Mouse (Mus musculus) liver, adult 2 months (tissue): ENCODE measurements around the gene Ehd1.

Source experiments
- CTCF ChIP-seq: fragments of 200-500 bp; IDR thresholded peaks from 2 replicates; pipeline ENCODE4 v1.5.1; 2011; ENCODE audit warnings: low read depth, low read length, control low read depth
- POLR2A ChIP-seq: fragments of 200-500 bp; IDR thresholded peaks from 2 replicates; pipeline ENCODE4 v1.6.1; 2011; ENCODE audit warnings: low read length, control low read depth; ENCODE audit not compliant: insufficient read depth; ENCODE audit errors: extremely low read depth

DNA sequence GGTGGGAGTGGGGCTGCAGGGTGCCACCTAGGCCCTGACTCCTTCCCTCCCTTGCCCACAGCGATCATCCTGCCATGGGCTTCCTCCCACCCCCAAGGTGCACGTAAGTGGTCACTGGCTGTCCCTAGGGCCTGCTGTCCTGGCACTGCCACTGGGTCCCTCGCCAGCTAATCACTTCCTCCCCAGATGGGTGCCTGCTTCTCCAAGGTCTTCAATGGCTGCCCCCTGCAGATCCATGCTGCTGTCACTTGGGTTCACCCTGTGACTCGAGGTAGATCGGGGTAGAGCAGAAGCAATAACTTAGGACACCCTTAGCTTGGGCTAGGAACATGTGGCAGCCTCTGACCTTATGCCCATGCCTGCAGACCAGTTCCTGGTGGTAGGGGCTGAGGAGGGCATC is 69.5 kb downstream of the Ehd1 start:
- TF ChIP-seq CTCF (no peak), POLR2A (no peak)
